Mouse (Mus musculus): ENCODE results near the gene Zfp704. TPM values are rescaled to one million over a fixed set of nuclear protein-coding genes. Genes with fewer than 3 reads are reported as not detected.
A peak's percentile ranks its signal among the peaks of the same experiment; 100 is the strongest.

Gene Zfp704
- polyA plus RNA-seq (2016; fragmentation: Nextera tagmentation; extraction: Ambion mirVana) = 11.7 and 12.0 TPM in 2 replicates

- Histone ChIP-seq H3K4me3 (replicated peaks) (peak within 1 kb of the TSS; percentile 90), H3K27ac (peak within 1 kb of the TSS; percentile 95), H3K9me3 (no peaks in the 10 kb centered on the region), H3K9ac (replicated peaks) (peak within 1 kb of the TSS; percentile 95), H3K4me1 (replicated peaks) (peaks cover 41% of the 10 kb centered on the region), H3K36me3 (no peaks in the 10 kb centered on the region), H3K4me2 (peak within 1 kb of the TSS; percentile 78), H3K27me3 (no peaks in the 10 kb centered on the region)
- ATAC-seq (ENCODE audit: insufficient number of reproducible peaks, insufficient read depth, low FRiP score, low TSS enrichment, low read depth) = peak; percentile 81
- WGBS = under 1% methylated on average over 62 of the region's 97 CpGs
Measured at GRCm38 (mm10) chr3:9609581-9610341, at the start of gene Zfp704. Zfp704 (minus strand) TSS chr3:9610085.

DNA sequence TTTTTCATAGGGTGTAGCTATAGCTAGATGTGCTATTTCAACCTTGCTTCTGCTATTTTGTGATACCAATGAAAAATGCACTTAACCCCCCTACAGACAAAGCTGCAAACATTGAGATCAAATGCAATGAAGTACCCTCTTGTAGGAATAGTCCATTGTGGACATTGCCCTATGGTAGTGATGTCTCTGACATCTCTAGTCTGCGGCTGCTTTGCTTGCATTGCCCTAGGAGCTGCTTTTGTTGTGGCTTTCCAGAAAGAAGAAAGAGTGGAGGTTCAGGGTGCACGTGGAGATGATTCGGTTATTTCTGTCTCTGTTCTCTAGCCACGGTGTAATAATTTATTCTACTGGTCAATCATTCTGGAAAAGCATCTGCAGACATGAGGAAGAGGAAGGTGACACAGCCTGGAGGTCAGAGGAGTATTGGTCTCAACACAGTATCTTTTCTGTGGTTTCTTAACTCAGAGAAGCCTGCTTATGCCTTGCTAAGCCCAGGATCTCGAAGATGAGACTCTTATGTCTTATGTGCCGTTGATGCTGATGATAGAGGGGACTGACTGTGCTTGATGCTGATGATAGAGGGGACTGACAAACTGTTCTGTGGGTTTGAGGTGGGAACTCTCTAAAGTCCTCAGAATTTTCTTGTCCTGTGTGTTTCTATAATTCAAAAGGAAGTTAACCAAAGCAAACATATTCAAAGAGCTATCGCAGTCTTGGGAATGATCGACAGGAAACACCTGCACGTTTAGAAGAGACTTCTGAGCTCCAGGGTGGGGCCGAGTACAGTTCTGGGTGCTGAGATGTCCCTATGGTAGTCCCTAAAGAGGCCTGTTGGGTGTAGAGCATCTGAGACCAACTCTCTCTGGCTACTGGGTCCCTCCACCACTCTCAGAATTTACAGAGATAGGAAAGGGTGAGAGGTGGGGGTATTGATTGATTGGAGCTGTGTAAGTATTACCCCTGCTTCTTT, 23.4 kb upstream of the Zfp704 start:
- Histone ChIP-seq H3K9me3 (no peaks in the 10 kb centered on the region), H3K4me2 (no peak overlapping the region), H3K4me1 (replicated peaks) (peaks cover 8% of the 10 kb centered on the region), H3K4me3 (replicated peaks) (no peak overlapping the region), H3K27me3 (peaks cover 12% of the 10 kb centered on the region; the same call in 1 of the 2 replicates), H3K27ac (no peak overlapping the region), H3K36me3 (no peaks in the 10 kb centered on the region), H3K9ac (replicated peaks) (no peak overlapping the region)
- no peak for ATAC-seq (ENCODE audit: insufficient number of reproducible peaks, insufficient read depth, low FRiP score, low TSS enrichment, low read depth)
- WGBS = 86% methylated on average over 10 of the region's 10 CpGs

DNA sequence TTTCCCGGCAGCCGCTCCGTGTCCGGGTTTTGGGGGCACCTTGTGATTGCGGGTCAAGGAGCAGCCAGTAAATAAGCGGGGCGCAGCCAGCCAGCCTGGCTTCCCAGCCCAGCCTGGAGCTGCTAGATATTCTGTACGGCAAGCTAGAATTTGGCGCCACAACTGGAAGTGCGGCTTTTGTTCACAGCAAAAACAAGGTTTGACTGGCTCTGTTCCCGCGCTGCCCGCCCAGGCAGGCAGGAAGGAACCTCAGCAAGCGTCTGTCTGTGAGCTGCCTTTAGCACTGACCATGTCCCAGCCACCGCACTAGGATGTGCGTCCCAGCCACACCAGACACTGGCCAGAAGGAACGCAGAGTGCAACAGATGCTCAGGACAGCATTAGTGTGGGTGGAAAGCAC, 20.1 kb upstream of the Zfp704 start:
- Histone ChIP-seq H3K27ac (no peak overlapping the region), H3K4me3 (replicated peaks) (peak overlapping the region; percentile 20), H3K9ac (replicated peaks) (peak overlapping the region; percentile 13; the same call in 1 of the 2 replicates), H3K9me3 (no peaks in the 10 kb centered on the region), H3K27me3 (peaks cover 17% of the 10 kb centered on the region; the same call in 1 of the 2 replicates), H3K36me3 (no peaks in the 10 kb centered on the region), H3K4me2 (peak overlapping the region; percentile 48), H3K4me1 (replicated peaks) (peaks cover 8% of the 10 kb centered on the region)
- no peak for ATAC-seq (ENCODE audit: insufficient number of reproducible peaks, insufficient read depth, low FRiP score, low TSS enrichment, low read depth)
- 20% methylated on average over 17 of the region's 17 CpGs for WGBS

GRCm38 (mm10) chr3:9628041-9628440, 18.2 kb upstream of the Zfp704 start:
- Histone ChIP-seq H3K27me3 (peaks cover 17% of the 10 kb centered on the region; the same call in 1 of the 2 replicates), H3K4me3 (replicated peaks) (no peak overlapping the region), H3K9me3 (no peaks in the 10 kb centered on the region), H3K4me2 (no peak overlapping the region), H3K9ac (replicated peaks) (no peak overlapping the region), H3K4me1 (replicated peaks) (peaks cover 8% of the 10 kb centered on the region), H3K36me3 (no peaks in the 10 kb centered on the region), H3K27ac (no peak overlapping the region)
- ATAC-seq (ENCODE audit: insufficient number of reproducible peaks, insufficient read depth, low FRiP score, low TSS enrichment, low read depth) = no peak
- 68% methylated on average over 4 of the region's 4 CpGs for WGBS

DNA sequence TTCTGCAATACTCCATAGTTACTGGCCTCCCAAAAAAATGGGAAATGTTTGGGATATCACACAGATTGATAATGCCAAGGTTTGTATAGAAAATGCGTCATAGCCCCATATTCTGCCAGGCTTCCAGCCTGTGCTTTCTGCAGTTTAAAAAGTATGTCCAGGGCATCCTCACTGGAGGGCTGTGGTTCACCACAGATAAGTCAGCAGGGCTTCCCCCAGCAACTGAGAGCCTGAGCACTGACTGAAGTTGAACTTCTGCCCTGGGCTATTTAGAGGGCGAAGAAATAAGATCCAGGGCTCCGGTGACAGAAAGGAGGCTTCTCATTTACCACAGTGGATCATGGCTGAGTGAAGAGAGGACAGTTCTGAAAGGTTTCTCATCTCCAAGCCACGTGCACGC, 16.3 kb upstream of the Zfp704 start:
- H3K36me3 ChIP-seq = no peaks in the 10 kb centered on the region
- H3K4me1 ChIP-seq (replicated peaks) = peaks cover 8% of the 10 kb centered on the region
- ATAC-seq (ENCODE audit: insufficient number of reproducible peaks, insufficient read depth, low FRiP score, low TSS enrichment, low read depth) = no peak
- H3K9me3 ChIP-seq = no peaks in the 10 kb centered on the region
- WGBS = 59% methylated on average over 5 of the region's 5 CpGs
- no peak overlapping the region for H3K4me2 ChIP-seq
- H3K9ac ChIP-seq (replicated peaks) = no peak overlapping the region
- H3K4me3 ChIP-seq (replicated peaks) = no peak overlapping the region
- H3K27ac ChIP-seq = no peak overlapping the region
- H3K27me3 ChIP-seq = peaks cover 17% of the 10 kb centered on the region; the same call in 1 of the 2 replicates

DNA sequence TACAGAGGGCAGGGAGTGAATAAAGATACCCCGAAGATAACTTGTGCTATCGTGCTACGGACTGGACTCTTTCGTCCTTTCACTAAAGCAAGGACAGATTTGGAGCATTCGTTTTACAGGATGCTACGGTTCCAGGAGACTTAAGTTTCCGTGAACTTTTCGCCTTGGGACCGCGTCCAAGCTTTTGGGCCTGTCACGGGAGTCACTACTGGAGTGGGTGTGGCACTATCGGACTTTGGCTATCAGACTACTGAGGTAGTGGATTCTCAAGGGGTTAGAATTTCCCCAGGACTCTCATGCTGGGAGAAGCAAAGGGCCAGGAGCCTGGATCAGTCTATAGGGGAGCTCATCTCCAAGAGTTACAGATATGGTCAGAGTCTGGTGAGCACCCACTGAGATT, 10.7 kb upstream of the Zfp704 start:
- Histone ChIP-seq H3K4me1 (replicated peaks) (peaks cover 16% of the 10 kb centered on the region), H3K27me3 (0 out of 2 replicates have a peak, but pooled peaks cover 2% of the 10 kb centered on the region), H3K4me2 (no peak overlapping the region), H3K9me3 (no peaks in the 10 kb centered on the region), H3K36me3 (no peaks in the 10 kb centered on the region), H3K4me3 (replicated peaks) (no peak overlapping the region), H3K9ac (replicated peaks) (no peak overlapping the region), H3K27ac (no peak overlapping the region)
- no peak for ATAC-seq (ENCODE audit: insufficient number of reproducible peaks, insufficient read depth, low FRiP score, low TSS enrichment, low read depth)
- 92% methylated on average over 12 of the region's 12 CpGs for WGBS

DNA sequence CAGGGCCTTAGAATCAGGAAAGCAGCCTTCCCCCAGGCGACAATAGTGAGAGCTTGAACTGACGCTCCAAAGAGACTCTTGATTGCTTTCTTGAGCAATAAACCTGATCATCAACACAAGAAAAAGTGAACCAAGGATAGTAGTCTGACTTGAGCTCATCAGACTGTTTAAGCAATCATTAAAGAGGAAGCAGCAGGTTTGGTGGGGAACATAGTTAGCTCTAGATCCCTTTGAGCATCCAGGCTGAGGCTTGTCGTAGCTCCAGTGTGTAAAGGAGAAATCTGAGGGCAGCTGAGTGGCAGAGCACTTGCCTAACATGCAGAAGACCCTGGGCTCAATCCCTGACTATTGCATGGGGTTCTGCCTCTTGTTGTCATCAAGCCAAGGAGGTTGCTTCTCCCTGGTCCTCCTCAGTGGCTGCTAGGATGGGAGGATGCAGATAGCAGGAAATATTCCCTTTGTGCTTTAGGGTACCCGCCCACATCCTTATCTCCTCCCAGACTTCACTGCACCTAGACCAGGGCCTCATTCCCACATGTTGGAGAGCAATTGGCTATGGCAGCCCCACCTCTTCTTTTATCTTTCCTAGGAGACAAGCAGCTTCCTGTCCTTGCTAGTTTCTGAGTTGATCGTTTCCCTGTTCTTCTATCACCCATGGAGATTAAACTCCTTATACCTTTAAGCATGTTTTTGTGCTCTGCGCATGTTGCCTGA, 9.8 kb upstream of the Zfp704 start:
- Histone ChIP-seq H3K4me3 (replicated peaks) (no peak overlapping the region), H3K4me1 (replicated peaks) (peaks cover 25% of the 10 kb centered on the region), H3K27ac (no peak overlapping the region), H3K4me2 (no peak overlapping the region), H3K27me3 (no peaks in the 10 kb centered on the region), H3K9ac (replicated peaks) (no peak overlapping the region), H3K9me3 (no peaks in the 10 kb centered on the region), H3K36me3 (no peaks in the 10 kb centered on the region)
- ATAC-seq (ENCODE audit: insufficient number of reproducible peaks, insufficient read depth, low FRiP score, low TSS enrichment, low read depth) = no peak
- WGBS = 63% methylated on average over 6 of the region's 6 CpGs

DNA sequence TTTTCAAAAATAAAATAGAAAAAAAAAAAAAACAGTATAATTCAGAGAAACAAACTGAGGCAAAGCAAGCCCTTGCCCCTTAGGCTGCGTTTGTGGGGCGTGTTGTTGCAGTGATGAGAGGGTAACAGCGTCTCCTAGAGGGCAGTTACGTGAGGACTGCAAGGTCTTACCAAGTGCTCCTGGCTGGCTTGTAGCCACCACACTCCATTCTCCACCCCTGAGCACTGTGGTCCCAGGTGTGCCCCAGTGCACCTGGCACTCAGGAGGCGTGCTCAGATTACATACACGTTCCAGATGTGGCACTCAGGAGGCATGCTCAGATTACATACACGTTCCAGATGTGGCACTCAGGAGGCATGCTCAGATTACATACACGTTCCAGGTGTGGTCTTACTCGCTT, 7.2 kb upstream of the Zfp704 start:
- no peak overlapping the region for H3K4me3 ChIP-seq (replicated peaks)
- H3K4me1 ChIP-seq (replicated peaks) = peaks cover 38% of the 10 kb centered on the region
- ATAC-seq (ENCODE audit: insufficient number of reproducible peaks, insufficient read depth, low FRiP score, low TSS enrichment, low read depth) = peak; percentile 82
- 29% methylated on average over 9 of the region's 9 CpGs for WGBS
- no peaks in the 10 kb centered on the region for H3K36me3 ChIP-seq
- H3K9ac ChIP-seq (replicated peaks) = no peak overlapping the region
- H3K27me3 ChIP-seq = no peaks in the 10 kb centered on the region
- no peak overlapping the region for H3K27ac ChIP-seq
- H3K4me2 ChIP-seq = no peak overlapping the region
- no peaks in the 10 kb centered on the region for H3K9me3 ChIP-seq

DNA sequence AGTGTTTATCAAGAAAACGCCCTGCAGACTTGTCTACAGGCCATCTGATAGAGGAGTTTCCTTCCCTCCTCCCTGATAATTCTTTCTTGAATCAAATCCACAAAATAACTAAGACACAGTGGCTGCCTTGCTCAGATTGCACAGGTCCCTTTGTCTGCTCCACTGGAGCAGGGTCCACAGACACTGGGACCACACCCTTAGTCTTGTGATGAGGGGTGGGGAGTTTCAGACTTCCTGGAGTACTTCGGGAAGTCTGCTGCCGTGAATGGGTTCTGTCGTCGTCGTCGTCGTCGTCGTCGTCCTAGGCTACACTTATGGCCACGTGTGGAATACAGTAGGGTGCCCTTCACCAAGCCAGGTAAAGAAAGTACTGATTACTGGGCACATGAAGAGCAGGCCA, 4.8 kb upstream of the Zfp704 start:
- no peak overlapping the region for H3K27ac ChIP-seq
- ATAC-seq (ENCODE audit: insufficient number of reproducible peaks, insufficient read depth, low FRiP score, low TSS enrichment, low read depth) = no peak

GRCm38 (mm10) chr3:9614011-9614410, 4.1 kb upstream of the Zfp704 start:
- no peak overlapping the region for H3K4me3 ChIP-seq (replicated peaks)
- WGBS = 61% methylated on average over 8 of the region's 8 CpGs
- H3K27ac ChIP-seq = no peak overlapping the region
- ATAC-seq (ENCODE audit: insufficient number of reproducible peaks, insufficient read depth, low FRiP score, low TSS enrichment, low read depth) = no peak
- H3K4me1 ChIP-seq (replicated peaks) = peaks cover 47% of the 10 kb centered on the region
- no peak overlapping the region for H3K9ac ChIP-seq (replicated peaks)
- H3K36me3 ChIP-seq = no peaks in the 10 kb centered on the region
- no peaks in the 10 kb centered on the region for H3K27me3 ChIP-seq
- no peaks in the 10 kb centered on the region for H3K9me3 ChIP-seq
- no peak overlapping the region for H3K4me2 ChIP-seq

More for the DNA sequence above, 4.8 kb upstream of the Zfp704 start:
- WGBS = 55% methylated on average over 12 of the region's 12 CpGs
- Histone ChIP-seq H3K4me2 (no peak overlapping the region), H3K4me1 (replicated peaks) (peaks cover 47% of the 10 kb centered on the region), H3K9ac (replicated peaks) (no peak overlapping the region), H3K4me3 (replicated peaks) (no peak overlapping the region), H3K36me3 (no peaks in the 10 kb centered on the region), H3K27me3 (no peaks in the 10 kb centered on the region), H3K9me3 (no peaks in the 10 kb centered on the region)

DNA sequence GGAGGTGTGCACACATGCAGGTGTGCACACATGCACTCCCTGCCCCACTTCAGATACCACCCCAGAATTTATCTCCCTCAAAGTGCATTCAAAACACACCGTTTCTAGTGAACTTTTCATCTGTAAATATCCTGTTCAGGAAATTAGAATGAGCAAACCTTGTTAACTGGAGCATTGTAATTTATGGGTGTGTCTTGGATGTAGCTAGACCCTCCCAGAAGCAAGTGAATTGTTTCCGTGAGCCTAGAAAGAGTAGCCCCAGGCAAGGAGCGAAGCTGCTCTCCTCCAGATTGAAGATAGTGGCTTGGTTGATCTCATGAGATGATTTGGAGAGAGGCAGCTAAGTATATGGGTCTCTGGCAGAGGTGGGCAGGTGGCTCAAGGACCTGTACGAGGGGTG, 1.3 kb upstream of the Zfp704 start:
- ATAC-seq (ENCODE audit: insufficient number of reproducible peaks, insufficient read depth, low FRiP score, low TSS enrichment, low read depth) = no peak
- Histone ChIP-seq H3K4me3 (replicated peaks) (no peak overlapping the region), H3K27ac (no peak overlapping the region), H3K9ac (replicated peaks) (no peak overlapping the region), H3K4me1 (replicated peaks) (peaks cover 45% of the 10 kb centered on the region), H3K9me3 (no peaks in the 10 kb centered on the region), H3K4me2 (no peak overlapping the region), H3K27me3 (no peaks in the 10 kb centered on the region), H3K36me3 (no peaks in the 10 kb centered on the region)
- WGBS = 56% methylated on average over 4 of the region's 4 CpGs

Measured in limb, embryonic 12.5 days (tissue).